Comparison of ENCODE assay signal across 26 mouse cellular contexts in genomic region chr3:34967911-34968310, GRCm38 (mm10).
"Had no signal": no experiment of that assay in that cellular context is flagged by ENCODE, and none has a peak within 500 bp of the region (broad histone marks: within the 10 kb centered on the region; RNA-seq: fewer than 3 reads in every experiment).

No protein-coding gene starts in this region.

- H3K4me2 ChIP-seq: heart, embryonic 11.5 days; heart, embryonic 13.5 days; heart, embryonic 15.5 days; hindbrain, embryonic 12.5 days; hindbrain, embryonic 14.5 days; intestine, embryonic 15.5 days; limb, embryonic 13.5 days; limb, embryonic 15.5 days; liver, embryonic 12.5 days had no signal

- H3K27me3 ChIP-seq: hindbrain, embryonic 12.5 days; intestine, embryonic 15.5 days; limb, embryonic 13.5 days; limb, embryonic 15.5 days; liver, embryonic 12.5 days had no signal

- H3K4me3 ChIP-seq: heart, adult 2 months; heart, embryonic 13.5 days; heart, embryonic 15.5 days; hindbrain, embryonic 10.5 days; hindbrain, embryonic 12.5 days; intestine, embryonic 15.5 days; limb, embryonic 13.5 days; limb, embryonic 15.5 days; liver, embryonic 12.5 days had no signal

- H3K27ac ChIP-seq: heart, adult 2 months; heart, embryonic 13.5 days; heart, embryonic 15.5 days; hindbrain, embryonic 12.5 days; hindbrain, embryonic 14.5 days; intestine, embryonic 15.5 days; limb, embryonic 13.5 days; limb, embryonic 15.5 days; liver, embryonic 12.5 days; liver, embryonic 14.5 days had no signal

- H3K9me3 ChIP-seq: heart, embryonic 13.5 days; heart, embryonic 15.5 days; hindbrain, embryonic 10.5 days; hindbrain, embryonic 12.5 days; intestine, embryonic 15.5 days; limb, embryonic 13.5 days; limb, embryonic 15.5 days; liver, embryonic 12.5 days had no signal

- H3K4me1 ChIP-seq: heart, embryonic 13.5 days; heart, embryonic 15.5 days; intestine, embryonic 15.5 days; limb, embryonic 15.5 days; liver, embryonic 12.5 days had no signal

- H3K9ac ChIP-seq: heart, embryonic 13.5 days; heart, embryonic 15.5 days; hindbrain, embryonic 12.5 days; hindbrain, embryonic 14.5 days; intestine, embryonic 15.5 days; limb, embryonic 13.5 days; limb, embryonic 15.5 days; liver, embryonic 12.5 days; liver, embryonic 14.5 days had no signal

- DNase-seq: gastrocnemius, postnatal 14 days; gastrocnemius, postnatal 36 days; heart, adult 11 months; heart, adult 2 months; heart, postnatal 4 days; kidney, adult 18-20 months; kidney, adult 8-10 months; kidney, postnatal 10 days; kidney, postnatal 25 days; layer of hippocampus, adult 9-11 months; layer of hippocampus, postnatal 36 days; left cerebral cortex, postnatal 4 days had no signal

- ATAC-seq: hindbrain, embryonic 16.5 days; inflammation-experienced regulatory T-cells, adult 6 months; intestine, embryonic 15.5 days; intestine, postnatal 0 days; liver, embryonic 12.5 days had no signal

- H3K36me3 ChIP-seq: heart, embryonic 13.5 days; heart, embryonic 15.5 days; hindbrain, embryonic 10.5 days; hindbrain, embryonic 12.5 days; intestine, embryonic 15.5 days; limb, embryonic 13.5 days; limb, embryonic 15.5 days; liver, embryonic 12.5 days had no signal
